Mouse (Mus musculus) kidney, postnatal 25 days (tissue): ENCODE measurements around the gene Maml3.

ENCODE experiments used
- DNase-seq, 2 experiments: peaks; one replicate each; pipeline ENCODE4 v3.0.0; 2021; ENCODE audit warnings: mixed read lengths in 2 of 2

Gene Maml3

GRCm38 (mm10) chr3:51904357-51904855, 200.5 kb downstream of the Maml3 start:
- no peak for DNase-seq

- no peak for DNase-seq
These were observed 203.7 kb downstream of the Maml3 start for GRCm38 (mm10) chr3:51901151-51901550.

- no peak for DNase-seq
These were observed 210.4 kb downstream of the Maml3 start for GRCm38 (mm10) chr3:51894514-51894913.

- DNase-seq = no peak
These were observed 213.2 kb downstream of the Maml3 start for GRCm38 (mm10) chr3:51891562-51892119.

GRCm38 (mm10) chr3:51890181-51890580, 214.7 kb downstream of the Maml3 start:
- DNase-seq = no peak

GRCm38 (mm10) chr3:51889776-51890175, 215.1 kb downstream of the Maml3 start:
- DNase-seq = peak; percentile 21 to 61

GRCm38 (mm10) chr3:51888662-51889433, 216.0 kb downstream of the Maml3 start:
- DNase-seq = no peak

GRCm38 (mm10) chr3:51888295-51888661, 216.6 kb downstream of the Maml3 start:
- DNase-seq = no peak

GRCm38 (mm10) chr3:51885920-51886319, 219.0 kb downstream of the Maml3 start:
- DNase-seq = no peak

GRCm38 (mm10) chr3:51885487-51885886, 219.4 kb downstream of the Maml3 start:
- no peak for DNase-seq

- peak in 1 of 2 experiments; percentile 16 for DNase-seq
These were observed 222.9 kb downstream of the Maml3 start for GRCm38 (mm10) chr3:51881981-51882380.

- no peak for DNase-seq
These were observed 223.5 kb downstream of the Maml3 start for GRCm38 (mm10) chr3:51881393-51881792.

GRCm38 (mm10) chr3:51880506-51881036, 224.3 kb downstream of the Maml3 start:
- no peak for DNase-seq

GRCm38 (mm10) chr3:51879211-51879610, 225.7 kb downstream of the Maml3 start:
- peak; percentile 16 to 37 for DNase-seq

- DNase-seq = no peak
These were observed 226.3 kb downstream of the Maml3 start for GRCm38 (mm10) chr3:51878577-51878976.

GRCm38 (mm10) chr3:51876729-51877128, 228.1 kb downstream of the Maml3 start:
- DNase-seq = no peak

GRCm38 (mm10) chr3:51875629-51876028, 229.2 kb downstream of the Maml3 start:
- no peak for DNase-seq

GRCm38 (mm10) chr3:51874252-51874651, 230.6 kb downstream of the Maml3 start:
- DNase-seq = no peak

GRCm38 (mm10) chr3:51872771-51873170, 232.1 kb downstream of the Maml3 start:
- DNase-seq = no peak

- DNase-seq = no peak
These were observed 233.5 kb downstream of the Maml3 start for GRCm38 (mm10) chr3:51871346-51871745.

- no peak for DNase-seq
These were observed 234.9 kb downstream of the Maml3 start for GRCm38 (mm10) chr3:51869980-51870379.

- no peak for DNase-seq
These were observed 236.0 kb downstream of the Maml3 start for GRCm38 (mm10) chr3:51868857-51869256.

- no peak for DNase-seq
These were observed 238.4 kb downstream of the Maml3 start for GRCm38 (mm10) chr3:51866446-51866845.

GRCm38 (mm10) chr3:51861631-51862030, 243.2 kb downstream of the Maml3 start:
- DNase-seq = no peak
